Mouse (Mus musculus) kidney, adult 2 months (tissue): ENCODE measurements around the gene Gm19402. TPM values are rescaled to one million over a fixed set of nuclear protein-coding genes. Genes with fewer than 3 reads are reported as not detected.

Experiments
- DNase-seq: peaks from one replicate; pipeline ENCODE4 v3.0.0; 2021
- H3K27ac ChIP-seq: fragments of 200-500 bp; 2 replicates; pipeline ENCODE4 v1.5.1; 2012; ENCODE audit warnings: low read depth, low read length, control low read depth, inconsistent platforms; ENCODE audit not compliant: insufficient read depth
- H3K27me3 ChIP-seq: fragments of 200-500 bp; replicated peaks from 2 replicates; pipeline ENCODE4 v1.6.1; 2012; ENCODE audit warnings: mild to moderate bottlenecking, moderate library complexity, low read length, inconsistent platforms; ENCODE audit not compliant: control insufficient read depth, insufficient read depth
- H3K36me3 ChIP-seq: fragments of 200-500 bp; 2 replicates; pipeline ENCODE4 v1.6.1; 2012; ENCODE audit warnings: mild to moderate bottlenecking, moderate library complexity, low read length, inconsistent platforms; ENCODE audit not compliant: control insufficient read depth, insufficient read depth
- H3K4me1 ChIP-seq: fragments of 200-500 bp; 2 replicates; pipeline ENCODE4 v1.6.1; 2011; ENCODE audit warnings: low read length; ENCODE audit not compliant: control insufficient read depth, insufficient read depth
- H3K4me3 ChIP-seq: fragments of 200-500 bp; 2 replicates; pipeline ENCODE4 v1.5.1; 2011; ENCODE audit warnings: mild to moderate bottlenecking, low read depth, low read length, control low read depth; ENCODE audit not compliant: insufficient read depth
- CTCF ChIP-seq: fragments of 200-500 bp; conservative IDR thresholded peaks from 2 replicates; pipeline ENCODE4 v1.5.1; 2011; ENCODE audit warnings: low read depth, mild to moderate bottlenecking, control low read depth, low read length, moderate library complexity, mixed read lengths; ENCODE audit not compliant: insufficient read depth, insufficient read length
- POLR2A ChIP-seq: fragments of 200-500 bp; IDR thresholded peaks from one replicate; pipeline ENCODE4 v1.6.1; 2011; ENCODE audit warnings: low read depth, low read length, control low read depth
- WGBS: fragments of 180-500 bp; shearing (Covaris S2); methylation state at CpG from one replicate; pipeline ENCODE4 v1.1.7; 2018; 5-methylcytosine and 5-hydroxymethylcytosine counted together
- polyA plus RNA-seq: library from polyadenylated mRNA; depleted of rRNA; stranded (reverse); fragments of >200 nt; gene quantifications from 2 replicates; pipeline ENCODE4 v1.2.3, GENCODE M21; 2012

Gene Gm19402
- polyA plus RNA-seq, 1 experiment, result not detected

GRCm38 (mm10) chr10:77685895-77686664, 4.5 kb downstream of the Gm19402 start, which contains the start of gene Tspear:
Tspear (plus strand) TSS chr10:77686569.
- DNase-seq, result no peak
- Histone ChIP-seq H3K36me3 (no peaks in the 10 kb centered on the region), H3K27ac (no peak within 1 kb of the TSS), H3K4me1 (no peaks in the 10 kb centered on the region), H3K4me3 (no peak within 1 kb of the TSS), H3K27me3 (no peaks in the 10 kb centered on the region)
- TF ChIP-seq POLR2A, result no peak
- WGBS, result 14% methylated on average over 22 of the region's 22 CpGs

- no peak for TF ChIP-seq POLR2A
- Histone ChIP-seq H3K27ac (no peak overlapping the region), H3K36me3 (no peaks in the 10 kb centered on the region), H3K4me1 (no peaks in the 10 kb centered on the region), H3K4me3 (no peak overlapping the region), H3K27me3 (no peaks in the 10 kb centered on the region)
- 30% methylated on average over 8 of the region's 8 CpGs for WGBS
- DNase-seq, result no peak
These were observed 6.4 kb downstream of the Gm19402 start for GRCm38 (mm10) chr10:77684181-77684580.

DNA sequence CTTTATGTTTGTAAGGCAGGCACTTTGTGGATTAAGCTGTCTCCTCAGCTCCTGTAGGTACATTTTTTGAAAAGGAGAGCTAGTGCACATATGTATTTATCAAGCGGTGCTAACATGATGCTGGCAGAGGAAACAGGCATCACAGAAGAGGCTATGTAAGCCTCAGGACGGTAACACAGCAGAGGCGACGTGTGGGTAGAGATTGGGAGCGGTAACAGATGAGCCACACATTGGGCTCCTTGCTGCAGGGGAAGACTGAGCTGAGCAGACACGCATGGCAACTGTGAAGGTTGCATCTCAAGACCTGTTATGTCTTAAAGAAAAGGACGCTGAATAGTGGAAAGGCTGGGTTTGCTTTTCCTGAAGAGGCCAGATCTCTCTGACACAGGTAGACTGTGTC, 7.6 kb downstream of the Gm19402 start:
- no peaks in the 10 kb centered on the region for H3K36me3 ChIP-seq
- peaks cover 3% of the 10 kb centered on the region; the same call in 1 of the 2 replicates for H3K27me3 ChIP-seq
- no peak overlapping the region for H3K4me3 ChIP-seq
- TF ChIP-seq CTCF (no peak), POLR2A (no peak)
- WGBS, result 83% methylated on average over 7 of the region's 7 CpGs
- H3K4me1 ChIP-seq, result no peaks in the 10 kb centered on the region
- H3K27ac ChIP-seq, result no peak overlapping the region
- DNase-seq, result no peak

DNA sequence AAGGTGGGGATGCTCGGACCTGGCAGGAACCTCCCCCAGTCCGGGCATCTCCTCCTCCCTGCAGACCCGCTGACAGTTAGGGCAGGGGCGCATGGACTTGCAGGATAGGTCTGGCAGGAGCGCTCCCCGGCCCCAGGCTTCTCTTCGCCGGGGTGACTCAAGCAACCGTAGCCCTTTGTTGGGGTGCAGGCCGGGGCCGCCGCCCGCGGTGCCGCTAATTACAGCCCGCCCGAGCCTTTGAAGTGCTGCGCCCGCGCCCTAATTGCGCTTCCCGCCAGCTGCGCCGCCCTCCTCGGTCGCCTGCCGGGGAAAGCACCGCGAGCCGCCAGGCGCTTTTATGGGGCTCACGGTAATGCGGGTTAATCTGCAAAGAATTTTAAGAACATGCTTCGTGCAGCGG, 13.0 kb downstream of the Gm19402 start:
- TF ChIP-seq CTCF, result no peak
- no peak for TF ChIP-seq POLR2A
- H3K4me1 ChIP-seq, result no peaks in the 10 kb centered on the region
- peaks cover 3% of the 10 kb centered on the region; the same call in 1 of the 2 replicates for H3K27me3 ChIP-seq
- under 1% methylated on average over 35 of the region's 35 CpGs for WGBS
- no peak overlapping the region for H3K27ac ChIP-seq
- DNase-seq, result no peak
- H3K4me3 ChIP-seq, result no peak overlapping the region
- H3K36me3 ChIP-seq, result no peaks in the 10 kb centered on the region

GRCm38 (mm10) chr10:77673765-77674164, 16.8 kb downstream of the Gm19402 start:
- no peak overlapping the region for H3K27ac ChIP-seq
- TF ChIP-seq POLR2A, result no peak
- no peak for TF ChIP-seq CTCF
- no peak overlapping the region for H3K4me3 ChIP-seq
- 54% methylated on average over 13 of the region's 13 CpGs for WGBS
- no peaks in the 10 kb centered on the region for H3K36me3 ChIP-seq
- H3K4me1 ChIP-seq, result no peaks in the 10 kb centered on the region
- DNase-seq, result no peak
- peaks cover 3% of the 10 kb centered on the region; the same call in 1 of the 2 replicates for H3K27me3 ChIP-seq

- H3K36me3 ChIP-seq, result no peaks in the 10 kb centered on the region
- DNase-seq, result no peak
- 73% methylated on average over 4 of the region's 4 CpGs for WGBS
- no peak overlapping the region for H3K27ac ChIP-seq
- no peaks in the 10 kb centered on the region for H3K4me1 ChIP-seq
- TF ChIP-seq POLR2A, result no peak
- no peak for TF ChIP-seq CTCF
- no peaks in the 10 kb centered on the region for H3K27me3 ChIP-seq
- H3K4me3 ChIP-seq, result no peak overlapping the region
These were observed 19.0 kb downstream of the Gm19402 start for GRCm38 (mm10) chr10:77671519-77671918.

- H3K27ac ChIP-seq, result no peak overlapping the region
- no peak for TF ChIP-seq POLR2A
- TF ChIP-seq CTCF, result no peak
- H3K4me1 ChIP-seq, result no peaks in the 10 kb centered on the region
- H3K4me3 ChIP-seq, result no peak overlapping the region
- no peaks in the 10 kb centered on the region for H3K27me3 ChIP-seq
- no peaks in the 10 kb centered on the region for H3K36me3 ChIP-seq
- WGBS, result 84% methylated on average over 4 of the region's 4 CpGs
- no peak for DNase-seq
These were observed 19.8 kb downstream of the Gm19402 start for GRCm38 (mm10) chr10:77670710-77671109.
